ENCODE assay signal across 8 mouse cellular contexts in the genomic region with DNA sequence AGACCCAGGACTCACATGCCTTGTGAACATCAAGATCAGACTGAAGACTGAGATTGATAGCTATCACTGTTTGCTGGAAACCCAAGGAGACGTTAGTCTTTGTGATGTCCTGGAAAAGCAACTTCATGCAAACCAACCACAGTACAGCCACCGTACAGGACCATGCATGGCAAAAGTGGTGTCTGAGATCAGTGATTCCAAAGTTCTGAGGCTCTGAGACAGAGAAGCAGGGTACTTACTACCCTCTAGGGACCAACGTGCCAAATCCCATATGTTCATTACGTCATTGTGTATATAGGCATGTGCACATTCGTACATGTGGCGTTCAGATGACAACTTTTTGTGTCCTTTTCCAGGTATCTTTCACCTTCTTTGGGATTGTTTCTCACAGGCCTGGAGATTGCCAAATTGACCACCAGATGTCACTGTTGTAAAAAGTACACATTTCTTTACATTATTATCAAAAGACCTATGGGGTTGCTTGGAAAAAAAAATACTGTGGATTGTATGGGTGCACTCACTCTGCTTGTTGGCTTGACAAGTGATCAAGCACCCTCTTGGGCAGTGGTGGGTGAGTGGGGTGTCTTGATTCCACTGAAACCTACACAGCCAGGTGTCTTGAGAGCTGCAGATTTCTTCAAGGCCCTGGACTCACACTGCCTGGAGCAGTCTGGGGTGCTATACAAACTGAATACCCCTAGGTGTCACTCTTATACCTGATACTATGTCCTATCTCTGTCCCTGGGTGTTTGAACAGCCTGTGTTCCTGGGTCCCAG. TPM values are rescaled to one million over a fixed set of nuclear protein-coding genes. Genes with fewer than 3 reads are reported as not detected.
DNase-seq lines count a peak whose midpoint lies in the region; ATAC-seq and TF ChIP-seq lines count a peak whose summit lies in the region.

No protein-coding gene starts in this region.

- H3K27ac ChIP-seq in left cerebral cortex, adult 2 months, result no peak overlapping the region

- DNase-seq in left cerebral cortex, adult 2 months (ENCODE audit: extremely low spot score in 1 of 2, low spot score in 2 of 2), result no peak
- DNase-seq in left cerebral cortex, postnatal 4 days, result no peak
- peak; percentile 41 for DNase-seq in MEL-GATA-1-ER (ENCODE audit: extremely low read depth, low read depth)
- peak; percentile 63 for DNase-seq in embryo, embryonic 10.5 days (ENCODE audit: low spot score)
- DNase-seq in induced T-regulatory cell, adult 2 months (ENCODE audit: low read depth), result peak; percentile 46
- DNase-seq in thymus, postnatal 36 days, result peak; percentile 16 to 27
- DNase-seq in gastrocnemius, postnatal 25 days, result no peak

- no peak overlapping the region for H3K4me3 ChIP-seq in left cerebral cortex, adult 2 months

- intact Hi-C loops in left cerebral cortex, adult 2 months (cut with DNase I), result loop anchor here (5.0 kb wide), 1 partner anchor 1880 kb away; no protein-coding TSS in a partner anchor
- intact Hi-C loops in left cerebral cortex, postnatal 4 days (cut with DNase I), result loop anchor here (5.0 kb wide), 1 partner anchor 145 kb away; no protein-coding TSS in a partner anchor

- peak; percentile 91 for ATAC-seq in megakaryocyte-erythroid progenitor cell, adult 5-6 weeks (replicated peaks; ENCODE audit: low FRiP score, low TSS enrichment, poor library complexity, severe bottlenecking)

- TF ChIP-seq CTCF in left cerebral cortex, adult 2 months (IDR thresholded peaks at IDR 0.05), result peak; percentile 49

RNA-seq across cellular contexts. Expression of a gene that starts 17.8 kb away (rescaled TPM):
- not detected for total RNA-seq in left cerebral cortex, adult 2 months (2021)
- total RNA-seq in left cerebral cortex, postnatal 4 days (2021), result not detected
- total RNA-seq in megakaryocyte-erythroid progenitor cell, adult 5-6 weeks (2014; fragmentation: Nextera tagmentation), result not detected in 2 replicates
- not detected in 2 replicates for total RNA-seq in megakaryocyte-erythroid progenitor cell, adult 5-6 weeks (2017)
- not detected for total RNA-seq in gastrocnemius, postnatal 25 days (2021)

RNA-seq across cellular contexts. Expression of a gene that starts 27.8 kb away (rescaled TPM):
- total RNA-seq in left cerebral cortex, adult 2 months (2021), result not detected
- not detected for total RNA-seq in left cerebral cortex, postnatal 4 days (2021)
- not detected in 2 replicates for total RNA-seq in megakaryocyte-erythroid progenitor cell, adult 5-6 weeks (2014; fragmentation: Nextera tagmentation)
- total RNA-seq in megakaryocyte-erythroid progenitor cell, adult 5-6 weeks (2017), result not detected in 2 replicates
- total RNA-seq in gastrocnemius, postnatal 25 days (2021), result not detected

RNA-seq across cellular contexts. Expression of a gene that starts 31.4 kb away (rescaled TPM):
- not detected for total RNA-seq in left cerebral cortex, adult 2 months (2021)
- total RNA-seq in left cerebral cortex, postnatal 4 days (2021), result not detected
- total RNA-seq in megakaryocyte-erythroid progenitor cell, adult 5-6 weeks (2014; fragmentation: Nextera tagmentation), result not detected in 2 replicates
- total RNA-seq in megakaryocyte-erythroid progenitor cell, adult 5-6 weeks (2017), result not detected in 2 replicates
- total RNA-seq in gastrocnemius, postnatal 25 days (2021), result not detected

Comparison
In these comparisons a context has a peak if more than half of its experiments do, and no peak if none do; other contexts are left out.
1. DNase-seq: peak in MEL-GATA-1-ER (single experiment), embryo, embryonic 10.5 days (single experiment), induced T-regulatory cell, adult 2 months (single experiment) and thymus, postnatal 36 days (2 of 2); none in left cerebral cortex, adult 2 months (0 of 2), left cerebral cortex, postnatal 4 days (single experiment) and gastrocnemius, postnatal 25 days (single experiment).